Mouse (Mus musculus) E14TG2a.4 (cell line): ENCODE measurements around the gene Itpk1.
A peak's percentile ranks its signal among the peaks of the same experiment; 100 is the strongest.

Source experiments
- H3K27me3 ChIP-seq: 2 replicates; pipeline ENCODE4 v1.6.1; 2014; ENCODE audit warnings: low read length, control low read depth; ENCODE audit not compliant: insufficient read depth
- H3K36me3 ChIP-seq: 2 replicates; pipeline ENCODE4 v1.6.1; 2014; ENCODE audit warnings: low read length, control low read depth; ENCODE audit not compliant: insufficient read depth
- H3K4me1 ChIP-seq: replicated peaks from 2 replicates; pipeline ENCODE4 v1.6.1; 2014; ENCODE audit warnings: low read depth, low read length, control low read depth
- H3K4me3 ChIP-seq: replicated peaks from 2 replicates; pipeline ENCODE4 v1.5.1; 2014; ENCODE audit warnings: mild to moderate bottlenecking, low read length
- H3K9me3 ChIP-seq: 2 replicates; pipeline ENCODE4 v1.6.1; 2014; ENCODE audit warnings: low read length, control low read depth
- CTCF ChIP-seq: conservative IDR thresholded peaks from 2 replicates; pipeline ENCODE4 v1.5.1; 2014; ENCODE audit warnings: low read length
- NANOG ChIP-seq: IDR thresholded peaks from 2 replicates; pipeline ENCODE4 v1.6.1; 2014; ENCODE audit warnings: borderline replicate concordance, low read length, mixed read lengths
- POU5F1 ChIP-seq: IDR thresholded peaks from 2 replicates; pipeline ENCODE4 v1.6.1; 2014; ENCODE audit warnings: low read length, borderline replicate concordance

Itpk1 gene

DNA sequence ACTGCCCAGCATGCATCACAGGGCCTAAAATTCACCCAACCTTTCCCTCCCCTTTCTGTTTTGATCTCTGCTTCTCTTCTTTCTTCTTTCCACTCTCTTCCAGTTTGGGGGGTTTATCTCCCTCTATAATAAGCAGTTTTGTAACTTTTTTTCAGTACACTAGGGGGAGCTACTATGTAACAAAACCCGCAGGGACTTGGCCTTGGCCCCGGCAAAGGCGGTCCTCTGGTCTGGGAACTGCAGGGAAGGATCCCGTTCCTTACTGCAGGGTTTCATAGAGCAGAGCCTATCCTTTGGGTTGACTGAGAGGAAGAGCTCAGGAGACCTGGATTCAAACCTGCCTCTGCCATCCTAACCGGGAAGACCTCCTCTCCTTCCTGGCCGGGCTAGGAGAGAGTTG, 180.0 kb downstream of the Itpk1 start:
- Histone ChIP-seq H3K27me3 (no peaks in the 10 kb centered on the region; the same call in 1 of the 2 replicates), H3K36me3 (no peaks in the 10 kb centered on the region), H3K4me3 (no peak overlapping the region), H3K9me3 (no peaks in the 10 kb centered on the region), H3K4me1 (peaks cover 16% of the 10 kb centered on the region)
- TF ChIP-seq NANOG: no peak
- peak; percentile 47 for TF ChIP-seq CTCF

DNA sequence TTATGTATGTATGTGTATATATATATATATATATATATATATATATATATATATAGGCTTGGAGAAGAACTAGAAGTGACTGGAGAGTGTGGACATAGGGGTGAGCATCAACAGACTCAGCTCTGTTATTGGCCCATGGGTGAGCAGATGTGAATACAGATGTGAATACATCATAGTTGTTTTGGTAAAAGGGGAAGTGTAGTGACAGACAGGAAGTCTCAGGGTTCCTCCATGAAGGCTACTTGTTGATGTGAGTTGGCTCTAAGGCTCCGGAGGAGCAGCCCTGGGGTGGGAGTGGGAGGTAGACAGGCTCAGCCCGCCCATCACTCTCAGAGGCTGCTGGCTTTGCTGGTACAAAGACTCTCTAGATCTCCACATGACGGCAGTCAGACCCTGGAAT, 180.5 kb downstream of the Itpk1 start:
- Histone ChIP-seq H3K36me3 (no peaks in the 10 kb centered on the region), H3K4me1 (peaks cover 16% of the 10 kb centered on the region), H3K9me3 (no peaks in the 10 kb centered on the region), H3K27me3 (no peaks in the 10 kb centered on the region; the same call in 1 of the 2 replicates), H3K4me3 (no peak overlapping the region)
- TF ChIP-seq CTCF: no peak
- no peak for TF ChIP-seq NANOG
- no peak for TF ChIP-seq POU5F1

DNA sequence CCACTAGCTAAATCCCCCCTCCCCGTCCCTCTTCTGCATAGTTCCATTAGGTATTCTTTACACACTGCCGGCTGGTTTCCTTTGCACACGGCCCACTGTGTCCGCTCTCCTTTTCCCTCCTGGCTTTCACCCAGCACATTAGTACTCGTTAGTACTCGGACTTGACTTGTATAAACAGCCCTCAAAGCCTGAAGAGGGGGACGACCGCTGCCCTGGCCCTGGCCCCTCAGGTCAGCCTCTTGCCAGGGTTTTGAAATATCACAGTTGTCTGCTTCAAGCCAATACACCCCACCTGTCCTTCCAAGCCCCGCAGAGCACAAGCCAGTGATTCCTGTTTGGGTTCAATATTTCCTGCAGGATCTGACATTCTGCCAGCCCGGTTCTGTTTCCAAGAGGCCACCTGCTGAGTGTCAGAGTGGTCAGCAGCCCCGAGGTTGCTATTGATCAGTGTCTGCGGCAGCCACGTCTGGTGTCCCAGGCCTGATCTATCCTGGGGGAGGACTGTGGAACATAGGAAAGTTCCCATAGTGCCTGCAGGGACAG, 182.9 kb downstream of the Itpk1 start:
- TF ChIP-seq CTCF (no peak), NANOG (no peak), POU5F1 (no peak)
- no peaks in the 10 kb centered on the region for H3K9me3 ChIP-seq
- no peak overlapping the region for H3K4me3 ChIP-seq
- H3K4me1 ChIP-seq: peaks cover 12% of the 10 kb centered on the region
- no peaks in the 10 kb centered on the region; the same call in 1 of the 2 replicates for H3K27me3 ChIP-seq
- H3K36me3 ChIP-seq: no peaks in the 10 kb centered on the region

DNA sequence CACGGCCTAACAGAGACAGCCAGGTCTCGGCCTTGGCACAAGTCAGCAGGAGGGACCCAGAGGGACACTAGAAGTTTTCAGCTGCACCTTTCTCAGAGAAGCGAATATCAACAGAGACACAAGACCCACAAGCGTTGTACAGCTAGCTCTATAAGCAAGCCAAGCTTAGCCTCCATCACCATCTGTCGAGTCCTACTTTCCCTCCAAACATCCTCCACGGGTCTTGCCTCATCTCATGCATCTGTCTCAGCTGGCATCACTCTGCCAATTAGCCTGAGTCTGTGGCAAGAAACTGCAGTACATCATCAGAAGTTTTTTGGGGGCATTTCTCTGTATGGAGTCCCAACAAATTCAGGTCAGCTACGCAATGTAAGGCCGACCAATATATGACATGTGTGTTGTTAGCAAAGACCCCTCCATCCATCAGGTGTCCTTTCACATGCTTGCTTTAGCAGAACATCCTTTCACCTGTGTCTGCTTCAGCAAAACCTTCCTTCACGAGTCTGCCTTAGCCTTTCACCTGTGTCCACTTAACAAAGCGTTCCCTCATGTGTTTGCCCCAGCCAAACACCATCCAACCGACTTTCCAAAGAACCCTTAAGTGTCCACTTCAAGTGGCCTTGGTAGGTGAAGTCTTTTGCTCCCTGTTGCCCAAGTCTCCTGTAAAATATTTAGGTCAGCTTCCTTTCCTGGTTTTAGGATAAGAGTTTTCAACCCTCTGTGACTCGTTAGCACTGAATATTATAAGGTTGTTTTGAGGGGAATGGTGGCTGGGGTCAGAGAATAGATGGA, 184.6 kb downstream of the Itpk1 start:
- Histone ChIP-seq H3K4me3 (no peak overlapping the region), H3K4me1 (peaks cover 12% of the 10 kb centered on the region), H3K27me3 (no peaks in the 10 kb centered on the region), H3K36me3 (no peaks in the 10 kb centered on the region), H3K9me3 (no peaks in the 10 kb centered on the region)
- TF ChIP-seq CTCF (no peak), NANOG (no peak), POU5F1 (no peak)
